Mouse (Mus musculus) heart, adult 8-10 months (tissue): Measurements from ENCODE around the gene Gm8906. TPM values are rescaled to one million over a fixed set of nuclear protein-coding genes. Genes with fewer than 3 reads are reported as not detected.
"Not testable (repeated sequence)": the region's sequence is repeated elsewhere in the genome, so short reads cannot be mapped to it uniquely, and the experiment has no call there.

Source experiments
- DNase-seq: peaks from one replicate; pipeline ENCODE4 v3.0.0; 2022; ENCODE audit warnings: low spot score
- total RNA-seq, 4 experiments: library from RNA; stranded (reverse); gene quantifications; 2 replicates each; pipeline ENCODE4 v1.2.4; 2022

Gene Gm8906
- total RNA-seq: not detected

DNA sequence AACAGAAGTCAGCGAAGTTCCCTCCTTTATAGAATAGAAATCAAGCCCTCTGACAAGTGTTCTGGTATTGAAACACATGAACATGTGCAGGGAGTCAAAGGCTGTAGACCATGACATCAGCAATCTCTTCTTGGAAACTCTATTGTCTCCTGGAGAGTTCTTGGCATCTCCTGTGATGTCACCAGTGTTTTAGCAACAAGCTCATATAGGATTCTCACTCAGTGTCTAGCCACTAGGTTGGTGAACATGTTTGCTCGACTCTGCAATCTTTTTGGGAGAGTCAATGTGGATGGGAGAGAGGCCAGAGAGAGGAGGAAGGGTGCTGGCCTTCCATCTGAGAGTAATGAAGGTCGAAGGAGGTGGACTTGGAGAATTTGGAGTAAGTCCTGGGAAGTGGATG, at the start of gene Gm8906:
TSS of gene Gm8906 (plus strand) at position 301 of the 400 bp plus-strand sequence.
- DNase-seq: not testable (repeated sequence)

Other genes with a start within 250 kb of the Gm8906 start
- gene Gm8890, start 246.7 kb upstream of the Gm8906 start, total RNA-seq: not detected
- not detected for gene Speer1, start 161.2 kb upstream of the Gm8906 start, total RNA-seq
- not detected for gene Gm8897, start 86.3 kb upstream of the Gm8906 start, total RNA-seq
- not detected for gene Gm6460, start 92.2 kb downstream of the Gm8906 start, total RNA-seq
- gene Gm8922, start 179.3 kb downstream of the Gm8906 start, total RNA-seq: not detected